Mouse (Mus musculus) erythroblast, embryonic 14.5 days (primary cell): ENCODE results near the gene Fancc.

Source experiments
- GATA1 ChIP-seq: IDR thresholded peaks from 2 replicates; pipeline ENCODE4 v1.6.1; 2012; ENCODE audit warnings: low read length, inconsistent platforms, mixed read lengths
- TAL1 ChIP-seq: IDR thresholded peaks from 3 replicates; pipeline ENCODE4 v1.6.1; 2012; ENCODE audit warnings: low read length, inconsistent platforms, mixed read lengths

DNA sequence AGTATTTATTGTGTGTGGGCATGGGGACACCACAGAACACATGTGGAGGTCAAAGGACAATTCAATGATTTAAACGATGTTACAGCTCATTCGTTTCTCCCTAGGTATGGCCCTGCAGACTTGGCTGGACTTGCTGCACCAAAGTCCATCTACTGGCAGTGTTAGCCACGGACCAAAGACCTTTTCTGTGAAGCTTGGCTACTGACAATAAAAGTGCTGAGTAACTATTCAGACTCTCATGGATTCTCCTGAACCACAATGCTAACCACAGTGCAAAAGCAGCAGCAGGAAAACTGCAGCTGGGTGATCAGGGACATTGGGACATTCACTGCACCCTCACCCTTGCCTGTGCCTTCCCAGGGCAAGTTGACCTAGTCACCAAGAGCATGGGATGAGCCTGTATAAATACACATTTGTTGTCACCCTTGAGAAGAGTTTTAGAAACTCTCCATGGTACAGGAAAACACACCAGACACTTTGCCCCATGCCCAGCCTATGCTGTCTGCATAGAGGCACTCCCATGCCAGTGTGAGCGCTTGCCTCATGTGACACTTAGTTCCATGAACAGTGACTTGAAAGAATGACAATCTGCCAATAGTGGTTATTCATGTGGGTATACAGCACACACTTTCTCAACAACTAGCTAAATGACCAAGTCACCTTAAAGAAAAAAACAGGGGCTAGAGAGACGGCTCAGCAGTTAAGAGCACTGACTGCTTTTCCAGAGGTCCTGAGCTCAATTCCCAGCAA lies 151.4 kb downstream of the Fancc start:
- TF ChIP-seq GATA1 (no peak), TAL1 (no peak)
